Mouse (Mus musculus) heart, adult 2 months (tissue): ENCODE measurements around the gene Pwwp2b. TPM values are rescaled to one million over a fixed set of nuclear protein-coding genes. Genes with fewer than 3 reads are reported as not detected.

Source experiments
- DNase-seq, 2 experiments: peaks; one replicate each; pipeline ENCODE4 v3.0.0; 2021
- H3K27ac ChIP-seq: fragments of 200-600 bp; 2 replicates; pipeline ENCODE4 v1.8.1; 2022
- H3K27me3 ChIP-seq: fragments of 200-500 bp; 2 replicates; pipeline ENCODE4 v1.6.1; 2012; ENCODE audit warnings: mild to moderate bottlenecking, low read length, inconsistent platforms, mixed read lengths; ENCODE audit not compliant: control insufficient read depth, insufficient read depth
- H3K36me3 ChIP-seq: fragments of 200-500 bp; 2 replicates; pipeline ENCODE4 v1.6.1; 2012; ENCODE audit warnings: low read length, inconsistent platforms; ENCODE audit not compliant: control insufficient read depth, insufficient read depth
- H3K4me1 ChIP-seq: fragments of 200-500 bp; 2 replicates; pipeline ENCODE4 v1.6.1; 2011; ENCODE audit warnings: low read length; ENCODE audit not compliant: control insufficient read depth, insufficient read depth
- H3K4me3 ChIP-seq: fragments of 200-600 bp; 2 replicates; pipeline ENCODE4 v1.8.1; 2022
- H3K79me2 ChIP-seq: fragments of 200-500 bp; replicated peaks from 2 replicates; pipeline ENCODE4 v1.6.1; 2012; ENCODE audit warnings: mild to moderate bottlenecking, inconsistent platforms, low read length, moderate library complexity, mixed read lengths; ENCODE audit not compliant: control insufficient read depth, insufficient read depth
- H3K9ac ChIP-seq: fragments of 200-500 bp; 2 replicates; pipeline ENCODE4 v1.6.1; 2012; ENCODE audit warnings: low read depth, mild to moderate bottlenecking, control low read depth, inconsistent platforms, low read length, mixed read lengths
- CTCF ChIP-seq: fragments of 200-600 bp; IDR thresholded peaks from 2 replicates; pipeline ENCODE4 v1.8.1; 2022; ENCODE audit warnings: antibody characterized with exemption, mild to moderate bottlenecking, moderate library complexity
- EP300 ChIP-seq: fragments of 200-500 bp; IDR thresholded peaks from 2 replicates; pipeline ENCODE4 v1.6.1; 2011; ENCODE audit warnings: low read depth, low read length, control low read depth; ENCODE audit not compliant: insufficient read depth
- POLR2A ChIP-seq: fragments of 200-500 bp; IDR thresholded peaks from 2 replicates; pipeline ENCODE4 v1.6.1; 2011; ENCODE audit warnings: mild to moderate bottlenecking, low read depth, low read length, control low read depth; ENCODE audit not compliant: insufficient read depth
- WGBS: fragments of 180-500 bp; shearing (Covaris S2); methylation state at CpG from one replicate; pipeline ENCODE4 v1.1.7; 2018; 5-methylcytosine and 5-hydroxymethylcytosine counted together
- intact Hi-C: fragments of 180-260 bp; cut with DNase I; formaldehyde crosslinking; loops from one replicate; pipeline ENCODE4 v1.15.1; 2025
- polyA plus RNA-seq: library from polyadenylated mRNA; depleted of rRNA; stranded (reverse); fragments of >200 nt; gene quantifications from 2 replicates; pipeline ENCODE4 v1.2.3, GENCODE M21; 2012
- total RNA-seq, 2 experiments: library from RNA; stranded (reverse); gene quantifications; 2 replicates each; pipeline ENCODE4 v1.2.3; 2021

Pwwp2b gene
- total and polyA plus RNA-seq, 3 experiments: 6.8 to 10.2 (median 8.9) TPM

DNA sequence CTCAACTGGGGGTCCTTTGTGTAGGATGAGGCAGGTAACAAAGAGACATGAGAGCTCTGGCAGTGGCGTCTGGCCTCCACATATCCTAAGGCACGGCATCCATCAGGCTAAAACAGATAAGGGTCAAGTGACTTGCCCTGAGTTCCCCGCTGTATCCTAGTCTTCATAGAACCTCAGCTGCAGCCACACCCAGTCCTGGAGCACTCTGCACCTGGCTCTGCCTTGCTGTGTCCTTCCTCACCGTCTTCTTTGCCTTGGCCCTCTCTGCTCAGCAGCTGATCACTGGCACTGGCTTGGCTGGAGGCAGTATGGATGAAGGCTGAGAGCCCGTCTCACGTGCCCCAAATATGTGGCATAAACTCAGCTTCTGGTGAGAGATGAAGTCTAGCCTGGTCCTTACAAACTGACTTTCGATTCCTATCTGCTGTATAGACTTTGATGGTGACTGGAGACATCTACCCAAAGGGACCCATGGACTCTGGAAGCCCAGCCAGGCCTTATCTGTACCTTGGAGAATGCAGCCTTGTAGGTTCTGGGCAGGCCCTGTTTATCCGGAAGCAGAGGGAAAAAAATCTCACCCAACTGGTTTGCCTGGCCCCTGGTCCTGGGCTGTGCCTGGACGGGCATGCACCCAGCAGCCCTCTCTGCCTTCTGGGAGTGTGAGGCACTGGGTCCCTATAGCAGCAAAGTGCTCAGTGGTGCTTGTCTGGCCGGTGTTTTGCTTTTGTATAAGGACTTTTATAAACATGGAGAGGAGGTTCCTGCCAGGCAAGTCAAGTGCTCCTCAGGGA lies 9.7 kb downstream of the Pwwp2b start:
- Histone ChIP-seq H3K9ac (no peak overlapping the region), H3K27ac (peak overlapping the region; percentile 38), H3K27me3 (no peaks in the 10 kb centered on the region), H3K4me1 (peaks cover 28% of the 10 kb centered on the region), H3K4me3 (no peak overlapping the region), H3K79me2 (peaks cover 5% of the 10 kb centered on the region), H3K36me3 (peaks cover 6% of the 10 kb centered on the region)
- intact Hi-C loops: no loop called here
- TF ChIP-seq CTCF (no peak), EP300 (no peak), POLR2A (no peak)
- WGBS: 59% methylated on average over 10 of the region's 10 CpGs
- DNase-seq: peak in 1 of 2 experiments; percentile 32

DNA sequence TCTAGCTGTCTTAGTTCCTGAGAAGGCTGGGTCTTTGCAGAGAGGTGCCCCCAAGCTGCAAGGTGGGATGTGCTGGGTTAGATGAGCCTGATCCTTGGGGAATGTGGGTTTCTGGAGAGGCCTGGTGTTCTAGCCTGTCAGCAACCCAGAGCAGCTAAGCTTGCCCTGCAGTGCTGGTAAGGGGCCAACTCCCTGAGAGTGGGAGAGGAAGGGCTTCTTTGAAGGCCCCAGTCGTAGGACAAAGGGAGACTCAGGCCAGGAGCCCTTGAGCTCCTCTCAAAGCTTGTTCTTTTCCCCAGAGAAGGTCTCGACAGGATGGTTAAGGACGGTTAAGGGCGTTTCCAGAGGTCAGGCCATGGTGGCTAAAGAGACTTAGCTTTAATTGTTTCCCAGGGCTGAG lies 16.1 kb downstream of the Pwwp2b start:
- TF ChIP-seq POLR2A (no peak), CTCF (no peak), EP300 (0 out of 2 replicates have a peak, but pooled peaks have one; percentile 16)

DNA sequence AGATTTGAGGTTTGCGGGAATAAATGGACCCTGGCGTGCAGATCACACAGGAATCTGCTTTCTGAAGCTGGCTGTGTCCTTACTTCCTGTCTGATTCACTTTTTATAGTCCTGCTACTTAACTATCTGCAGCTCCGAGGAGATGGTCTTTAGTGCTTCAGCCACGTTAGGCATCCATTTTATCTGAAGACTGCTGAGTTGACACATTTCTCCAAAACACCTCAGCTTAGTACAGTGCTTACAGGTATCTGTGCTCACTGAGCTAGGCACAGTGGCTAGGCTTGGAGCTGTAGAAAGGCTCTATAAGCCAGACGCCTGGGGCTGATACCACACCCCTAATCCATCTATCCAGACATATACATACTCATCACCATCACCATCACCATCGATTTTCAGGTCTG lies 17.4 kb downstream of the Pwwp2b start:
- no peak overlapping the region for H3K4me3 ChIP-seq
- TF ChIP-seq POLR2A (no peak), CTCF (no peak), EP300 (no peak)
- H3K4me1 ChIP-seq: peaks cover 11% of the 10 kb centered on the region
- H3K27ac ChIP-seq: no peak overlapping the region
- 0 out of 2 replicates have a peak, but pooled peaks cover 2% of the 10 kb centered on the region for H3K36me3 ChIP-seq
- H3K9ac ChIP-seq: no peak overlapping the region
- peaks cover under 1% of the 10 kb centered on the region; the same call in 1 of the 2 replicates for H3K79me2 ChIP-seq
- H3K27me3 ChIP-seq: no peaks in the 10 kb centered on the region
- intact Hi-C loops: no loop called here
- WGBS: 46% methylated on average over 6 of the region's 6 CpGs
- DNase-seq: no peak

More for the DNA sequence above, 16.1 kb downstream of the Pwwp2b start:
- Histone ChIP-seq H3K9ac (0 out of 2 replicates have a peak overlapping the region, but pooled peaks have one; percentile 8), H3K4me1 (peaks cover 13% of the 10 kb centered on the region), H3K79me2 (peaks cover 5% of the 10 kb centered on the region), H3K36me3 (peaks cover 6% of the 10 kb centered on the region), H3K27ac (no peak overlapping the region; the same call in 1 of the 2 replicates), H3K27me3 (no peaks in the 10 kb centered on the region), H3K4me3 (no peak overlapping the region)
- peak; percentile 27 to 38 for DNase-seq
- intact Hi-C loops: no loop called here
- 27% methylated on average over 4 of the region's 4 CpGs for WGBS

DNA sequence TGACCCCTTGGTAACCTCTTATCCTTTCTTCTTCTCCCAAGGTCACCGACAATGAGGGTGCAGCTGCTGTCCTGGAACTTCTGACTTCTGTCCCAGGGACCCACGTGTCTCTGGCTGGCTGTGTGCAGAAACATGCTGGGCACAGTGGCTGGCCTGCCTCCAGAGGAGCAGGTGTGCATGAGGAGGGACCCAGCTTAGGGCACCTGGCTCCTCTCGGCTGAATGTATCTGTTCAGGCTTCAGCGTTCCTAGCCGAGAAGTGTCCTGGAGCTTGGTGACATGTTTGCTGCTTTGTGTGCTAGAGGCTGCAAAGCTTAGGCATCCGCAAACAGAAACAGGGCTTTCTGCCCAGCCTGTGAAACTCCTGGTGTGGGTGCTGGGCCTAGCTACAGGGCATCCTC lies 18.1 kb downstream of the Pwwp2b start:
- H3K9ac ChIP-seq: no peak overlapping the region
- 0 out of 2 replicates have a peak, but pooled peaks cover 2% of the 10 kb centered on the region for H3K36me3 ChIP-seq
- DNase-seq: peak; percentile 42 to 55
- TF ChIP-seq POLR2A: no peak
- no peak for TF ChIP-seq EP300
- TF ChIP-seq CTCF: no peak
- no peak overlapping the region for H3K4me3 ChIP-seq
- H3K27ac ChIP-seq: peak overlapping the region; percentile 52; the same call in 1 of the 2 replicates
- H3K79me2 ChIP-seq: no peaks in the 10 kb centered on the region; the same call in 1 of the 2 replicates
- intact Hi-C loops: no loop called here
- H3K4me1 ChIP-seq: peaks cover 11% of the 10 kb centered on the region
- H3K27me3 ChIP-seq: no peaks in the 10 kb centered on the region
- 49% methylated on average over 6 of the region's 6 CpGs for WGBS

DNA sequence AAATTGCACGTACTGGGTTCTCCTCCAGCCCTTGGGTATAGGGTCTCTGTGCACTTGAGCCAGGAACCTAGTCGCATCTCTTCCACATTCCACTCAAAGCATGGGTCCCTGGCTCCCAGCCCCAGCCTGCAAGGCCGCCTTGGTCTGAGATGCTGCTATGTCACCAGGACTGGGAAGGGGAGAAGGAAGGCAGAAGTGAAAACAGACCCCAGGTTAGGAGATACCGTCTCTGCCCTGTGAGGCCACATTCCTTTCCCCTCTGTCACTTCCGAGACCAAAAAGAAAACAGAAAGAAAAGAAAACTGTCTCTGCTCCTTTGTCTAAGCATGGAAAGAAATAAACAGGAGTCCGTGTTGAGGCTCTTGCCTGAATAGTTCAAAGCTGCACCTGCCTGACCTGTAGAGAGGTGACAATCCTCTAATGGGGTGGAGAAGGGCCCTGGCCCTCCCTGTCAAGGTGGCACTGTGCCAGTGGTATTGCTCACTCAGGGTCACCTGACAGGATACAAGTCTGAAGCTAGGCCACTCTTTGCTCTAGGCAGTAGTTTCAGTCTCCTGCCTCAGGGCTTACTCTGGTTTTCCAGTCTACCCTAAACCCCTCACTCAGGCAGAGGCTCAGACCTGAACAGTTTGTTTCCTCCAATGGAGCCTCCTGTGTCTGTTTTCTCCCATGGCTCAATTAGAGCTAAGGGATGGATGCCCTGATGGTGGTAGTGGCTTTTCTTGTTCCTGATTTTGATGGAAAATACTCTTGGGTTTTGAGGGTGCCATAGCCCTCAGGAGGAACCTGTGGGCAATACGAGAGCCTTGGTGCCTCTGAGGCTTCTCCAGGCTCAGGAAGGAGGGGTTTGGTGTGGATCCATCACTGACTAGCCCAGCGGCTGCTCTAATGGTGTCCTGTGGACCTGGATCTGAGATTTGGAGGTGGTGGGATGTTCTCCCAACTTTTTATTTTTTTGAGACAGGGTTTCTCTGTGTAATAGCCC lies 18.9 kb downstream of the Pwwp2b start:
- no peak for DNase-seq
- Histone ChIP-seq H3K4me1 (peaks cover 11% of the 10 kb centered on the region), H3K27me3 (no peaks in the 10 kb centered on the region), H3K9ac (no peak overlapping the region), H3K27ac (peak overlapping the region; percentile 31; the same call in 1 of the 2 replicates), H3K79me2 (no peaks in the 10 kb centered on the region; the same call in 1 of the 2 replicates), H3K4me3 (no peak overlapping the region), H3K36me3 (0 out of 2 replicates have a peak, but pooled peaks cover 2% of the 10 kb centered on the region)
- TF ChIP-seq POLR2A (no peak), EP300 (no peak), CTCF (no peak)
- WGBS: 58% methylated on average over 8 of the region's 8 CpGs
- intact Hi-C loops: no loop called here
